Mouse (Mus musculus): ENCODE data around the gene Kcnk10.

- no peak for TF ChIP-seq CTCF (IDR thresholded peaks at IDR 0.05; ENCODE audit: extremely low read depth, insufficient read length, insufficient replicate concordance, low read depth, low read length)
- TF ChIP-seq POLR2A (IDR thresholded peaks at IDR 0.05; ENCODE audit: low read depth, low read length) = no peak
Observed at GRCm38 (mm10) chr12:98600861-98601260, 22.8 kb upstream of the Kcnk10 start.

All from small intestine, adult 2 months (tissue).